Mouse (Mus musculus) lung, embryonic 14.5 days (tissue): ENCODE measurements around the gene Robo1. TPM values are rescaled to one million over a fixed set of nuclear protein-coding genes. Genes with fewer than 3 reads are reported as not detected.

Source experiments
- ATAC-seq: fragments of 200-750 bp; cut with Nextera tagmentation; 2 replicates; pipeline ENCODE4 v1.8.0; 2017; ENCODE audit warnings: mild to moderate bottlenecking, moderate TSS enrichment, moderate library complexity; ENCODE audit not compliant: insufficient read depth
- DNase-seq: peaks from one replicate; pipeline ENCODE4 v3.0.0-alpha.2; 2015
- H3K27ac ChIP-seq: fragments of 300-500 bp; sonication (generic); 2 replicates; pipeline ENCODE4 v1.5.1; 2014; ENCODE audit warnings: low read depth, mild to moderate bottlenecking, moderate library complexity
- H3K27me3 ChIP-seq: fragments of 300-500 bp; sonication (generic); 2 replicates; pipeline ENCODE4 v1.6.1; 2014; ENCODE audit warnings: low read length, control low read depth; ENCODE audit not compliant: insufficient read depth
- H3K36me3 ChIP-seq: fragments of 300-500 bp; sonication (generic); 2 replicates; pipeline ENCODE4 v1.6.1; 2014; ENCODE audit warnings: control low read depth; ENCODE audit not compliant: insufficient read depth
- H3K4me1 ChIP-seq: fragments of 300-500 bp; sonication (generic); 2 replicates; pipeline ENCODE4 v1.6.1; 2014; ENCODE audit warnings: antibody characterized with exemption, control low read depth; ENCODE audit not compliant: insufficient read depth
- H3K4me2 ChIP-seq: fragments of 300-500 bp; sonication (generic); 2 replicates; pipeline ENCODE4 v1.6.1; 2014; ENCODE audit warnings: mild to moderate bottlenecking
- H3K4me3 ChIP-seq: fragments of 300-500 bp; sonication (generic); 2 replicates; pipeline ENCODE4 v1.5.1; 2014; ENCODE audit warnings: low read depth, low read length
- H3K9ac ChIP-seq: fragments of 300-500 bp; sonication (generic); 2 replicates; pipeline ENCODE4 v1.6.1; 2014
- H3K9me3 ChIP-seq: fragments of 300-500 bp; sonication (generic); 2 replicates; pipeline ENCODE4 v1.6.1; 2016; ENCODE audit warnings: low read depth, low read length, control low read depth
- CTCF ChIP-seq: IDR thresholded peaks from 2 replicates; pipeline ENCODE4 v1.5.1; 2016; ENCODE audit warnings: antibody characterized with exemption, low read depth
- WGBS: fragments of 180-500 bp; shearing (Covaris S2); extraction: QIAGEN DNeasy Blood & Tissue Kit; methylation state at CpG from one replicate; pipeline ENCODE4 v1.1.7; 2014; 5-methylcytosine and 5-hydroxymethylcytosine counted together
- polyA plus RNA-seq: library from polyadenylated mRNA; unstranded; fragments of >200 nt; fragmentation: Nextera tagmentation; extraction: Ambion mirVana; gene quantifications from 2 replicates; pipeline ENCODE4 v1.2.1, GENCODE M21; 2014

The Robo1 gene
- polyA plus RNA-seq, 1 experiment from 2014 or later: 38.6 TPM

DNA sequence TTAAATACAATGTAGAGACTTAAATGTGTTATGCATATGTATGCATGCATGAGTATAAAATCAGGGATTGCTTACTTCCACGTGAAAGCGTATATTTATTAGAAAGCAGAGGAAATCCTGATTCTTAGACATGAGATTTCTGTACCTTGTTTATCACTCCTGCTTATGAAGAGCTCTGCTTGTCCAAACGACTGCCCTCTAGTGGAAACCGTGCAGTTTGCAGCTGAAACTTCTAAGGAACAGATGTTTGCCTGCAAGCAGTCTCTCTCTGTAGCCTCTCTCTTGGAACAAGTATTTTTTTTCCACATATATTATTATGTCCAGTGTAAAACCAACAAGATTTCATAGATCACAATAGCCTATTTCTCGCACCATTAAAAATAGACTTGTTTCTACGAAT lies 297.0 kb downstream of the Robo1 start:
- TF ChIP-seq CTCF: peak; percentile 86
- Histone ChIP-seq H3K27ac (no peak overlapping the region), H3K9me3 (no peaks in the 10 kb centered on the region), H3K27me3 (no peaks in the 10 kb centered on the region), H3K9ac (no peak overlapping the region), H3K4me2 (no peak overlapping the region), H3K36me3 (no peaks in the 10 kb centered on the region), H3K4me3 (no peak overlapping the region), H3K4me1 (no peaks in the 10 kb centered on the region)
- DNase-seq: peak; percentile 94
- 17% methylated on average over 6 of the region's 6 CpGs for WGBS
- no peak for ATAC-seq

GRCm38 (mm10) chr16:72610661-72611112 lies 302.6 kb downstream of the Robo1 start:
- DNase-seq (no peak), ATAC-seq (no peak)
- Histone ChIP-seq H3K27me3 (no peaks in the 10 kb centered on the region), H3K36me3 (no peaks in the 10 kb centered on the region), H3K4me2 (no peak overlapping the region), H3K4me3 (no peak overlapping the region), H3K9ac (no peak overlapping the region), H3K9me3 (no peaks in the 10 kb centered on the region), H3K27ac (no peak overlapping the region), H3K4me1 (no peaks in the 10 kb centered on the region)
- no peak for TF ChIP-seq CTCF
- WGBS: 56% methylated on average over 4 of the region's 4 CpGs

GRCm38 (mm10) chr16:72614898-72615297 lies 306.8 kb downstream of the Robo1 start:
- H3K4me2 ChIP-seq: no peak overlapping the region
- H3K27ac ChIP-seq: no peak overlapping the region
- peak; percentile 79 for TF ChIP-seq CTCF
- no peak overlapping the region for H3K4me3 ChIP-seq
- DNase-seq (peak; percentile 76), ATAC-seq (peak; percentile 83; the same call in 1 of the 2 replicates)
- H3K9ac ChIP-seq: no peak overlapping the region
- no peaks in the 10 kb centered on the region for H3K36me3 ChIP-seq
- no peaks in the 10 kb centered on the region for H3K27me3 ChIP-seq
- WGBS: 0% methylated on average over 1 of the region's 1 CpGs
- no peaks in the 10 kb centered on the region for H3K4me1 ChIP-seq
- no peaks in the 10 kb centered on the region for H3K9me3 ChIP-seq

DNA sequence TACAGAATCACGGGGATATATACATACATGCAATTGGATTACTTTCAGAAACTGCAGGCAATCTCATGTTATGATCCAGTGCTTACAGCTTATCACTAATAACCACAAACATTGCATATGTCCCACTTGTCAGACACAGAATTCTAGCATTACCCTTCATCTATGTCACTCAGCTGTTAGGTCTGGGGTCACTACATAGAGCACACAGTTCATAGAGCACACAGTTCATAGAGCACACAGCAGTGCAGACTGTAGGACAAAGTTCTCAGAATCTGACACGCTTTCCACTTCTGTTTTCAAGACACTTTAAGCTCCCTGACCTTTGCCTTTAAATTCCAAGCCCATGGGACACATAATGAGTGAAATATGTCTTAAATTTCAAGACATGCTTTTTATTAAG lies 307.3 kb downstream of the Robo1 start:
- no peaks in the 10 kb centered on the region for H3K36me3 ChIP-seq
- no peak overlapping the region for H3K4me2 ChIP-seq
- no peaks in the 10 kb centered on the region for H3K27me3 ChIP-seq
- no peaks in the 10 kb centered on the region for H3K9me3 ChIP-seq
- H3K4me3 ChIP-seq: no peak overlapping the region
- H3K4me1 ChIP-seq: no peaks in the 10 kb centered on the region
- DNase-seq (no peak), ATAC-seq (peak; percentile 54; the same call in 1 of the 2 replicates)
- 48% methylated on average over 2 of the region's 2 CpGs for WGBS
- H3K9ac ChIP-seq: no peak overlapping the region
- no peak for TF ChIP-seq CTCF
- no peak overlapping the region for H3K27ac ChIP-seq

GRCm38 (mm10) chr16:72622371-72622770 lies 314.3 kb downstream of the Robo1 start:
- Histone ChIP-seq H3K27me3 (no peaks in the 10 kb centered on the region), H3K4me2 (no peak overlapping the region), H3K4me3 (no peak overlapping the region), H3K9me3 (no peaks in the 10 kb centered on the region), H3K27ac (no peak overlapping the region), H3K4me1 (no peaks in the 10 kb centered on the region), H3K36me3 (no peaks in the 10 kb centered on the region), H3K9ac (no peak overlapping the region)
- WGBS: 87% methylated on average over 4 of the region's 4 CpGs
- TF ChIP-seq CTCF: no peak
- DNase-seq (no peak), ATAC-seq (no peak)

DNA sequence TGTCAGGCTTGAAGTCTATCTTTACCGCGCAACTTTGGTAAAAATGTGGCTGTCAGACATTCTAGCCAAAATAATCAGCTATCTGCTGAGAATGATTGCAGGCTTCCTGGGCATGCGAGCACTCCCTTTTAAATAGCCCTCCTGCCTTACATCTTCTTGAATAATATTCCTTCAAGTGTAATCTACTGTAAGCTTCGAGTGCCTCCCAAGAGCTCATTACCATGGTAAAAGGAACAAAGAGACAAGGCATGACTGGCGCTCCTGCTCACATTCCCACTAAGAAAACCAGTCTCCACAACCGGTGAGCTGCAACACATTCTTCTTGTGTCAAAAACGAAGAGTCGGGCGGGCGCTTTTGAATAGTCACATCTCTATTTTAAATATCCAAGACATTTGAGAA lies 314.8 kb downstream of the Robo1 start:
- TF ChIP-seq CTCF: no peak
- 79% methylated on average over 10 of the region's 10 CpGs for WGBS
- no peaks in the 10 kb centered on the region for H3K27me3 ChIP-seq
- no peak overlapping the region for H3K4me2 ChIP-seq
- DNase-seq (no peak), ATAC-seq (no peak)
- no peak overlapping the region for H3K4me3 ChIP-seq
- no peaks in the 10 kb centered on the region for H3K9me3 ChIP-seq
- H3K27ac ChIP-seq: no peak overlapping the region
- no peak overlapping the region for H3K9ac ChIP-seq
- H3K4me1 ChIP-seq: no peaks in the 10 kb centered on the region
- no peaks in the 10 kb centered on the region for H3K36me3 ChIP-seq

DNA sequence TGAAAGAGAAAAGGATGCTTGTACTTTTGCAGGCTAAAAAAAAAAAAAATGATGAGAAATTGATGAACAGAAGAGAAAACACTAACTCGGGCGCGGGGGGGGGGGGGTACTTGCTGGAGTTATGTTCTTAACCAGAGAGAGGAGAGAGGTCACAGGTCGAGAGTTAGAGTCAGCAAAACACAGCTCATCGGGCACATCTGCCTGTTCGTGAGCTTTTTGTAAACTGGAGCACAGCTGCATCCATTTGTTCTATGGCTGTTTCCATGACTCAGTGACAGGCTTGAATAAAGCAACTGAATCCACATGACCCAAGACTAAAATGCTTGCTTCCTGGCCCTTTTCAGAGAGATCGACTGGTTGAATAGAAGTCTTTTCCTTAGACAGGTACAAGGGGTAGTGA lies 325.7 kb downstream of the Robo1 start:
- 39% methylated on average over 6 of the region's 7 CpGs for WGBS
- Histone ChIP-seq H3K4me2 (no peak overlapping the region), H3K27me3 (no peaks in the 10 kb centered on the region), H3K27ac (no peak overlapping the region), H3K4me1 (no peaks in the 10 kb centered on the region), H3K9me3 (no peaks in the 10 kb centered on the region), H3K4me3 (no peak overlapping the region), H3K36me3 (no peaks in the 10 kb centered on the region), H3K9ac (no peak overlapping the region)
- peak; percentile 81 for DNase-seq
- peak; percentile 62; the same call in 1 of the 2 replicates for ATAC-seq
- no peak for TF ChIP-seq CTCF
